Mouse (Mus musculus) G1E (cell line): Measurements from ENCODE around the gene Atf3.

Experiments
- CTCF ChIP-seq: IDR thresholded peaks from 2 replicates; pipeline ENCODE4 v1.5.1; 2012; ENCODE audit warnings: low read depth, low read length, inconsistent platforms, mixed read lengths
- GATA2 ChIP-seq: IDR thresholded peaks from 2 replicates; pipeline ENCODE4 v1.6.1; 2012; ENCODE audit warnings: low read depth, low read length, inconsistent platforms, borderline replicate concordance
- TAL1 ChIP-seq: conservative IDR thresholded peaks from 2 replicates; pipeline ENCODE4 v1.6.1; 2012; ENCODE audit warnings: low read depth, low read length, inconsistent platforms, mixed read lengths

GRCm38 (mm10) chr1:191181469-191182259, 36.2 kb downstream of the Atf3 start:
- TF ChIP-seq TAL1 = no peak
- no peak for TF ChIP-seq CTCF
- no peak for TF ChIP-seq GATA2
